Mouse (Mus musculus) lung, postnatal 0 days (tissue): ENCODE measurements around the gene Anks6.

Source experiments
- CTCF ChIP-seq: IDR thresholded peaks from 2 replicates; pipeline ENCODE4 v1.5.1; 2016; ENCODE audit warnings: antibody characterized with exemption, mild to moderate bottlenecking
- EP300 ChIP-seq: IDR thresholded peaks from 2 replicates; pipeline ENCODE4 v1.6.1; 2016; ENCODE audit warnings: antibody characterized with exemption, mild to moderate bottlenecking, control low read depth

DNA sequence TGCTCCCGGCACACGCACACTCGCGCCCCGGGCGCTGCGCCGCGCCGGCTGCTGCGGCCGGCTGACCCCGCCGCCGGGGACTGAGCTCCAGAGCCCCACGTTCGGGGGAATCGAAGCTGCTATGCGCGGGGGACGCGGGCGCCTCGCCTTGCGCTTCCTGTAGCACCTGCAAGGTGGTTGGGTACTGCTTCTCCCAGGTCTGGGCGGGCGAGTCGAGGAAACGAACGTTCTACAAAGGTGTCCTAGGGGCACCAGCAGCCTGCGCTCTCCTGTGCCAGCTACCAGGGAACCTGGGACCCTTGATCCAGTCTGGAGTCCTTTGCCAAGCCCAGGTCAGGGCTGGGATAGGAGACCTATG lies 65.3 kb downstream of the Anks6 start:
- no peak for TF ChIP-seq CTCF
- no peak for TF ChIP-seq EP300
